Mouse (Mus musculus): Measurements from ENCODE around the gene 4933405O20Rik.

GRCm38 (mm10) chr7:50633147-50633546 is 34.2 kb downstream of the 4933405O20Rik start:
- no peak for TF ChIP-seq CHD2 (IDR thresholded peaks at IDR 0.05; ENCODE audit: low read depth, low read length)
- no peak for TF ChIP-seq ZNF384 (IDR thresholded peaks at IDR 0.05; ENCODE audit: low read depth, low read length)
- TF ChIP-seq HCFC1 (IDR thresholded peaks at IDR 0.05; ENCODE audit: borderline replicate concordance, insufficient read depth, low read length): no peak
- TF ChIP-seq MAFK (IDR thresholded peaks at IDR 0.05; ENCODE audit: insufficient read depth, low read depth, low read length): no peak

Data from ES-E14 (cell line).